Mouse (Mus musculus) heart, embryonic 14.5 days (tissue): Measurements from ENCODE around the gene Tcf21. TPM values are rescaled to one million over a fixed set of nuclear protein-coding genes. Genes with fewer than 3 reads are reported as not detected.

ENCODE experiments used
- ATAC-seq: fragments of 200-750 bp; cut with Nextera tagmentation; 2 replicates; pipeline ENCODE4 v1.8.0; 2017; ENCODE audit warnings: low read depth, moderate TSS enrichment; ENCODE audit not compliant: insufficient number of reproducible peaks, insufficient read depth, low FRiP score
- H3K27ac ChIP-seq, 2 experiments: fragments of 200-500 bp in 1 of 2; fragments of 300-500 bp in 1 of 2; sonication (generic) in 1 of 2; replicated peaks in 1 of 2; 2 replicates each; pipeline ENCODE4 v1.5.1; 2012 to 2014; ENCODE audit warnings: low read depth in 2 of 2, low read length in 2 of 2, control low read depth in 1 of 2, mild to moderate bottlenecking in 1 of 2, mixed read lengths in 1 of 2; ENCODE audit not compliant: control insufficient read depth in 1 of 2, insufficient read depth in 1 of 2
- H3K27me3 ChIP-seq: fragments of 300-500 bp; sonication (generic); 2 replicates; pipeline ENCODE4 v1.6.1; 2014; ENCODE audit warnings: mild to moderate bottlenecking, low read length, control low read depth; ENCODE audit not compliant: control insufficient read depth, insufficient read depth
- H3K36me3 ChIP-seq: fragments of 300-500 bp; sonication (generic); 2 replicates; pipeline ENCODE4 v1.6.1; 2014; ENCODE audit warnings: mild to moderate bottlenecking, control low read depth, low read length, mixed read lengths; ENCODE audit not compliant: control insufficient read depth, insufficient read depth
- H3K4me1 ChIP-seq, 2 experiments: fragments of 200-500 bp in 1 of 2; fragments of 300-500 bp in 1 of 2; sonication (generic) in 1 of 2; 2 replicates each; pipeline ENCODE4 v1.6.1; 2012 to 2014; ENCODE audit warnings: low read length in 2 of 2, control low read depth in 1 of 2, mixed read lengths in 1 of 2; ENCODE audit not compliant: control insufficient read depth in 2 of 2, insufficient read depth in 2 of 2
- H3K4me2 ChIP-seq: fragments of 300-500 bp; sonication (generic); 2 replicates; pipeline ENCODE4 v1.6.1; 2014; ENCODE audit warnings: mild to moderate bottlenecking, low read length
- H3K4me3 ChIP-seq, 2 experiments: fragments of 200-500 bp in 1 of 2; fragments of 300-500 bp in 1 of 2; sonication (generic) in 1 of 2; 2 replicates each; pipeline ENCODE4 v1.5.1; 2012 to 2014; ENCODE audit warnings: low read length in 2 of 2, mild to moderate bottlenecking in 2 of 2, control low read depth in 1 of 2, low read depth in 1 of 2, moderate library complexity in 1 of 2; ENCODE audit not compliant: control insufficient read depth in 1 of 2, insufficient read depth in 1 of 2
- H3K9ac ChIP-seq: fragments of 300-500 bp; sonication (generic); 2 replicates; pipeline ENCODE4 v1.6.1; 2014; ENCODE audit warnings: mild to moderate bottlenecking, low read length
- H3K9me3 ChIP-seq: fragments of 300-500 bp; sonication (generic); 2 replicates; pipeline ENCODE4 v1.6.1; 2016; ENCODE audit warnings: low read length, control low read depth; ENCODE audit not compliant: control insufficient read depth
- WGBS: fragments of 180-500 bp; shearing (Covaris S2); extraction: QIAGEN DNeasy Blood & Tissue Kit; methylation state at CpG from one replicate; pipeline ENCODE4 v1.1.7; 2014; 5-methylcytosine and 5-hydroxymethylcytosine counted together
- polyA plus RNA-seq: library from polyadenylated mRNA; unstranded; fragments of >200 nt; fragmentation: Nextera tagmentation; extraction: Ambion mirVana; gene quantifications from 2 replicates; pipeline ENCODE4 v1.2.1, GENCODE M21; 2014

Gene Tcf21
- polyA plus RNA-seq, 1 experiment from 2014 or later: 71.6 TPM

DNA sequence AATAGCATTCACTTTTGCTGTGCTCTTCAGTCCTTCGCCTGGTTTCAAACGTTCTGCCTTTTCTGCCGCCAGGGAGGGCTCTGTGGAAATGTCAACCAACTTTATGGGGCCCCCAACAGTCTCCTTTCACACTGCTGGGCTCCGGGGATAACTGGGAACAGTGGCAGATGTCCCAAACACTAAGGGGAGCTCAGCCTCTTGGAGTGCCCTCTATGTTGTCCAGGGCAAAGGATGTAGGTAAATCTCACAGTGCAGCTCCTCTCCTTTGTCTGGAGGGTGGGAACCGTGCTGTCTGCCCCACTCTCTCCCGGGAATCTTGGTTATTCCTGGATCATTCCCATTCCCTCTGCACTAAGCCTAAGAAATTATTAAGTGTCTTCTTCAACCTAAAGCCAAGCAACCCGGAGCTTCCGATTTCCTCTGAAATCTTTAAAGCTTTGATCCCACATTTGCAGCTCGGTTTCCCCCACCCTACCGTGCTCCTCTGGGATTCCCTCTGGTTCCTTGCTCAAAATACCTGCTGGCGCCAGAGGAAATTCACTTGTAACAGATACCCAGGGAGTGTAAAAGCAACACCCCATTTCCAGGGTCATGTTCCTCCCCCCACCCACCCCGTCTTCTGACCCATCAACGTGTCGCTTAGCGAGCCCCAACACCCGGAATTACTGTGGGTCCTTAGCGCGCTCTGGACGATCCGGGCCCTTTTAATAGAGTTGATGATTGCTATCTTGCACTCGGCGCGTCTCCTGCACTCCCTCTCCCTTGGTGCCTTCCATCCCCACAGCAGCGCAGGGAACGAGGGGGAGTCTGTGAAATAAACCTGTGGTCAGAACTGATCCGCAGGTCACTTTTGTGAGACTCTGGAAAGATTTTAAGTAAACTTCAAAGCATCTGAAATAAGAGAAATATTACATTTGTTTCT, 23.7 kb upstream of the Tcf21 start:
- H3K4me3 ChIP-seq: peak overlapping the region; percentile 26 to 29
- no peak overlapping the region for H3K27ac ChIP-seq
- H3K9me3 ChIP-seq: no peaks in the 10 kb centered on the region
- H3K4me1 ChIP-seq: peaks cover 6 to 11% of the 10 kb centered on the region in 2 experiments
- H3K27me3 ChIP-seq: peaks cover 36% of the 10 kb centered on the region
- WGBS: under 1% methylated on average over 26 of the region's 26 CpGs
- H3K36me3 ChIP-seq: no peaks in the 10 kb centered on the region
- ATAC-seq: no peak
- H3K9ac ChIP-seq: peak overlapping the region; percentile 26; the same call in 1 of the 2 replicates
- H3K4me2 ChIP-seq: peak overlapping the region; percentile 66

DNA sequence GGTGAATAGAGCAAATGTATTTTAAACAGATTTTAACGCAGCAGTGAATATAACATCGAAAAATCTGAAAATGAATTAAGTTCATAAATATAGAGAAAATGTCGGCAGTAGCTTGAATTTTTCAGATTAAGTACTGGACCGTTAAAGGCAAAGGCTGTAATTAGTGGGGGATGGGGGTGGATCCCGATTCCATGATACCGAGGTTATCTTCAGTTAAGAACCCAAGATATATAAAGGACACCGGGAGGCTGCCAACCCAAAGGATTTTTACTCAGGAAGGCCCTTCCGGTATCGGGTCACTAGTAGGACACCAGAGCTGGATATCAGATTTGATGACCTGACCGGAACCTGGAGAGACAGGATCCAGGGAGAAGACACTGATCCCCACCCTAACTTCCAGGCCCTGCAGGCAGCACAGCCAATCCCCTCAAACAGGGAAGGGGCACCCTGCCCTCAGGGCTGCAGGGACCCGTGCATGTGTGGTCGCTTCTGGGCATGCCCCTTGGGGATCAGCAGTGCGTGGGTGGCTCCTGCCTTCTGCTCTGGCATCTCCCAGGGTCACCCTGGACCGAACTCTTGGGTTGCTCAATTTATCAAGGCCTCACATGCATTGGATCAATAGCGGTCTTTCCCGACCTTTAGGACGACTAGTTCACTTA, 22.9 kb upstream of the Tcf21 start:
- peak overlapping the region; percentile 26; the same call in 1 of the 2 replicates for H3K9ac ChIP-seq

DNA sequence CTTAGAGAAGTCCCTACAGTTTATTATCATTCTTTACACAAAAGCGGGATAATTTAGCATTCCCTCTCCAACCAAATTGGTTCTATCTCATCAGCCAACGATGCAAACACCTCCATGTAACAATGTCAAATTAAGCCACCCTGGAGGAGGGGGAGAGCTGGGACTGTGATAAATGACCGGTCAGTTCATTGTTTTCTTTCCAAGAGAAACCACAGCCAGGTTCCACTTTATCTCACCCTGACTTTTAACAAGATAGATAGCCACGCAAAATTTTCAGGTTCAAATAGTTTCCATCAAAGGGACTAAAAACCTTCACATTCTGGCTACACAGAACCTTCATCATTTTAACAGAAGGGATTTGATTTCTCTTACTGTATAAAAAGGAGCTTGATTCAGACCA, 22.1 kb upstream of the Tcf21 start:
- Histone ChIP-seq H3K4me1 (peaks cover 6 to 11% of the 10 kb centered on the region in 2 experiments), H3K36me3 (no peaks in the 10 kb centered on the region), H3K4me2 (no peak overlapping the region), H3K4me3 (no peak overlapping the region), H3K9ac (no peak overlapping the region), H3K27ac (no peak overlapping the region), H3K9me3 (no peaks in the 10 kb centered on the region), H3K27me3 (peaks cover 36% of the 10 kb centered on the region)
- no peak for ATAC-seq
- WGBS: 22% methylated on average over 4 of the region's 4 CpGs

More for the DNA sequence above, 22.9 kb upstream of the Tcf21 start:
- ATAC-seq: no peak
- Histone ChIP-seq H3K4me2 (peak overlapping the region; percentile 66), H3K27me3 (peaks cover 36% of the 10 kb centered on the region), H3K4me3 (peak overlapping the region; percentile 26 to 29), H3K27ac (no peak overlapping the region), H3K9me3 (no peaks in the 10 kb centered on the region), H3K4me1 (peaks cover 6 to 11% of the 10 kb centered on the region in 2 experiments), H3K36me3 (no peaks in the 10 kb centered on the region)
- WGBS: 10% methylated on average over 17 of the region's 17 CpGs

DNA sequence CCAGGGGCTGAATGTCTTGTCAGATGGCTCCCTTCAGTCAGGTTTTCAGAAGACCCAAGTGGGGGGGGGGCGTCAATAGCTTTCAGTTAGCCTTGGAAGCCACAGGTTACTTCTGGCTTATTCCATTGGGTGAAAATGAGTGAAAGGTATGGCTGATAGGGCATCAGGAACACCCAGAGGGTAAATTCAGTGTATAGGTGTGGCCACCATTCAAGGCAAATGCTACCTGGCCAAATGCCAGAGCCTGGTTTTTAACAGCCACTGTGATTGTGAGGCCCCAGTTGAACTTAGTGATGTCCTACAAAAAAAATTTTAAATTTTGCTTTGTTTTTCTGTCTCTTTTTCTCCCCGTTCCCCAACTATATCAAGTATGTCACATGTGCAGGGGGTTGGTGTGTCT, 6.3 kb upstream of the Tcf21 start:
- 78% methylated on average over 2 of the region's 2 CpGs for WGBS
- Histone ChIP-seq H3K36me3 (no peaks in the 10 kb centered on the region), H3K27ac (no peak overlapping the region), H3K4me1 (no peaks in the 10 kb centered on the region), H3K9ac (no peak overlapping the region), H3K27me3 (peaks cover 16% of the 10 kb centered on the region), H3K4me2 (no peak overlapping the region), H3K9me3 (no peaks in the 10 kb centered on the region), H3K4me3 (no peak overlapping the region)
- ATAC-seq: no peak

DNA sequence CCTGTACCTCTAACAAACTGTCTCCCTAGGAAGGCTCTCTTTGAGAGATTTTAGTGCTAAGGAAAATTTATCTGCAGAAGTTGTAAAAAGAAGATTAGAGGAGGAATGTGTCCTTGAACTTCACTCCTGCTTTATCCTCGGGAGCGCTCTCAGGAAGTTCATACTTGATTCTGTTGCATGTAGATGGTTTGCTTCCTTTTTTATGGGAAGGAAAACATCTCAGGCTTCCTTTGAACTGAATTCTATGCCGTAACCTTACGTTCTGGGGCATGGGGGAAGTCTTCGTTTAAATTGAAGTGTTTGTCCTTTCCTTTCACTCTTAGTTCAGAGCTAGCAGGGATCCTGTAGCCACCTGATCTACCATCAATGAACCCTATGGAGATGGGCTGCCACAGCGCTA, 2.9 kb upstream of the Tcf21 start:
- ATAC-seq: no peak
- Histone ChIP-seq H3K9ac (no peak overlapping the region), H3K27ac (no peak overlapping the region), H3K4me2 (no peak overlapping the region), H3K27me3 (peaks cover 47% of the 10 kb centered on the region), H3K36me3 (no peaks in the 10 kb centered on the region), H3K4me1 (peaks cover 0 to 9% of the 10 kb centered on the region in 2 experiments; a peak in 2 of 4 replicates), H3K4me3 (no peak overlapping the region), H3K9me3 (no peaks in the 10 kb centered on the region)
- 21% methylated on average over 6 of the region's 6 CpGs for WGBS

DNA sequence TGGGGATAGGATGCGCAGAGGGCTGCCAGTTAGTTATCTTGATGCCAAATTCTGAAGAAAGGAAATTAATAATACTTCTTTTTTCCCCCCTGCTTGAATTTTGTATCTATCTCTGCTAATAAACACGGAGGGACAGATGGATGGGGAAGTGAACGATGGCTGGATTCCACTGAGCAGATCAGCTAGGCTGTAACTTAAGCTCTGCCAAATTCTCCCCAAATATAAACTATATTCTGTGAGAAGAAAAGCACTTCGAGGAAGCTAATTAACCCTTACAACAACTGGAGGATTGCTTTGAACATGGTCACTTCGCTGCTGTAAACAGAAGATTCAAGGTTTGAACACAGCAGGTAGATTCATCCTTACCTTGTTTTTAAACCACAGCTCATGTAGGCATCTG, 2.5 kb upstream of the Tcf21 start:
- Histone ChIP-seq H3K4me3 (no peak overlapping the region), H3K36me3 (no peaks in the 10 kb centered on the region), H3K4me1 (peaks cover 0 to 9% of the 10 kb centered on the region in 2 experiments; a peak in 2 of 4 replicates), H3K27ac (no peak overlapping the region), H3K9ac (no peak overlapping the region), H3K4me2 (no peak overlapping the region), H3K27me3 (peaks cover 51% of the 10 kb centered on the region), H3K9me3 (no peaks in the 10 kb centered on the region)
- no peak for ATAC-seq
- WGBS: 22% methylated on average over 5 of the region's 5 CpGs

DNA sequence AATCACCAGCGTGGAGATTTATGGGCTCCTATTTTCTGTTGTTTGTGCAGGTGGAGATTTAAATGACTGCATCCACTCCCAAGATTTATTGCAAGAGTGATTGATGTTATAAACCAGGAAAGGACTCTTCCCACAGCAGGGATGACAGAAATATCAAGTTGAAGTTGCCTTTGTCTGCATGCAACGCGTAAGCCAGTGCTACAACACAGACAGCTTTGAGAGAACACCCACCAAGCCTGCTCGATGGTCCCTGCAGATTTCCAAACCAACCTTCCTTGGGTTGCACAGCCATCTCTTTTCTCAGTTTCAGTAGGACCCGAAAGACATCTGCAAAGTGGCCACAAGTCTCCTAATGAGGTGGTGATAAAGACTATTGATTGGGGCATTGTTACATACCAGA, 1.7 kb upstream of the Tcf21 start:
- H3K9ac ChIP-seq: no peak overlapping the region
- WGBS: 36% methylated on average over 5 of the region's 5 CpGs
- no peak overlapping the region for H3K4me2 ChIP-seq
- H3K27me3 ChIP-seq: peaks cover 53% of the 10 kb centered on the region
- H3K9me3 ChIP-seq: no peaks in the 10 kb centered on the region
- no peak for ATAC-seq
- H3K27ac ChIP-seq: no peak overlapping the region
- H3K36me3 ChIP-seq: no peaks in the 10 kb centered on the region
- H3K4me3 ChIP-seq: no peak overlapping the region
- peaks cover 0 to 9% of the 10 kb centered on the region in 2 experiments; a peak in 2 of 4 replicates for H3K4me1 ChIP-seq
